ENCODE assay signal across 1 mouse cellular context in genomic region chr3:134763264-134763936, GRCm38 (mm10).
TF ChIP-seq lines count a peak whose summit lies in the region.

No protein-coding gene starts in this region.

TF ChIP-seq in CH12.LX, 34 proteins besides CTCF, POLR2A, EP300 and RAD21 (continued from another document):
- no peak for TF ChIP-seq MEF2A (IDR thresholded peaks at IDR 0.05; ENCODE audit: borderline replicate concordance, low read depth, low read length)
- no peak for TF ChIP-seq HCFC1 (IDR thresholded peaks at IDR 0.05; ENCODE audit: low read depth, low read length)
- no peak for TF ChIP-seq TCF12 (IDR thresholded peaks at IDR 0.05; ENCODE audit: low read depth, low read length)
- TF ChIP-seq CHD1 (IDR thresholded peaks at IDR 0.05; ENCODE audit: low read depth, low read length) = no peak
